In the genomic region with DNA sequence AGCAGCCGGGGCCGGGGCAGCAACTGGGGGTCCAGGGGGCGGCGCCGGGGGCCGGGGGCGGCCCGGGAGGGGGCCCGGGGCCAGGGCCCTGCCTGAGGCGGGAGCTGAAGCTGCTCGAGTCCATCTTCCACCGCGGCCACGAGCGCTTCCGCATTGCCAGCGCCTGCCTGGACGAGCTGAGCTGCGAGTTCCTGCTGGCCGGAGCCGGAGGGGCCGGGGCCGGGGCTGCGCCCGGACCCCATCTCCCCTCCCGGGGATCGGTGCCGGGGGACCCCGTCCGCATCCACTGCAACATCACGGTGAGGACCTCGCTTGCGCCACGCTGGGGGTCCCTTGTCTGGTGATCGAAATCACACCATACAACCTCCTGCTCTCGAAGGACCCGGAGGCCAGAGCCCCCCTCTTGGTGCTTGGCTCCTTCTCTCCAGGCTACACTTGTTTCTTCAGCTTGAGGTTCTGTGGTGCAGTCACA, we compare ENCODE assay signal across 8 mouse cellular contexts. TPM values are rescaled to one million over a fixed set of nuclear protein-coding genes. Genes with fewer than 3 reads are reported as not detected.
DNase-seq lines count a peak whose midpoint lies in the region; ATAC-seq and TF ChIP-seq lines count a peak whose summit lies in the region.

No protein-coding gene starts in this region.

- H3K9me3 ChIP-seq in forebrain, embryonic 12.5 days: no peaks in the 10 kb centered on the region
- no peaks in the 10 kb centered on the region for H3K9me3 ChIP-seq in hindbrain, embryonic 13.5 days

- peak overlapping the region; percentile 73 for H3ac ChIP-seq in myocyte (ENCODE audit: control insufficient read depth, insufficient read length)

- H3K9ac ChIP-seq in forebrain, embryonic 12.5 days: peak overlapping the region; percentile 99
- H3K9ac ChIP-seq in hindbrain, embryonic 13.5 days: peak overlapping the region; percentile 100

- DNase-seq in right cerebral cortex, postnatal 10 days (ENCODE audit: low spot score in 2 of 2): peak; percentile 56 to 70
- DNase-seq in right cerebral cortex, postnatal 36 days (ENCODE audit: low spot score in 2 of 2): no peak
- DNase-seq in liver: peak; percentile 49

- H3K36me3 ChIP-seq in forebrain, embryonic 12.5 days (replicated peaks): peaks cover 34% of the 10 kb centered on the region
- peaks cover 30% of the 10 kb centered on the region for H3K36me3 ChIP-seq in hindbrain, embryonic 13.5 days
- H3K36me3 ChIP-seq in myocyte (ENCODE audit: control insufficient read depth, insufficient read depth): peaks cover 26% of the 10 kb centered on the region

- peaks cover 34% of the 10 kb centered on the region for H3K4me1 ChIP-seq in bone marrow macrophage, adult 2 months (ENCODE audit: control insufficient read depth, insufficient read depth, low read length)
- H3K4me1 ChIP-seq in forebrain, embryonic 12.5 days: peaks cover 41% of the 10 kb centered on the region
- H3K4me1 ChIP-seq in hindbrain, embryonic 13.5 days (replicated peaks): peaks cover 49% of the 10 kb centered on the region

- ATAC-seq in forebrain, embryonic 12.5 days (ENCODE audit: low FRiP score): peak; percentile 40; the same call in 1 of the 2 replicates
- ATAC-seq in hindbrain, embryonic 13.5 days (ENCODE audit: low FRiP score): peak; percentile 45
- ATAC-seq in CD4-positive, CD25-positive, alpha-beta regulatory T cell, adult 4 months: no peak

- WGBS in forebrain, embryonic 12.5 days: 0% methylated on average over 27 of the region's 37 CpGs
- WGBS in hindbrain, embryonic 13.5 days: under 1% methylated on average over 37 of the region's 37 CpGs

- peak overlapping the region; percentile 90 for H3K4me2 ChIP-seq in forebrain, embryonic 12.5 days
- peak overlapping the region; percentile 82 for H3K4me2 ChIP-seq in hindbrain, embryonic 13.5 days
- peak overlapping the region; percentile 98 for H3K4me2 ChIP-seq in myocyte (ENCODE audit: low read depth)

- no peak for TF ChIP-seq POLR2A in bone marrow macrophage, adult 2 months (IDR thresholded peaks at IDR 0.05; ENCODE audit: borderline replicate concordance, low read depth, low read length)
- TF ChIP-seq POLR2A in myocyte (IDR thresholded peaks at IDR 0.05; ENCODE audit: insufficient read length, low read depth): no peak

- peak overlapping the region; percentile 97 for H3K4me3 ChIP-seq in bone marrow macrophage, adult 2 months (ENCODE audit: insufficient read depth, low read length)
- H3K4me3 ChIP-seq in forebrain, embryonic 12.5 days (replicated peaks): peak overlapping the region; percentile 99
- peak overlapping the region; percentile 97 for H3K4me3 ChIP-seq in hindbrain, embryonic 13.5 days
- H3K4me3 ChIP-seq in myocyte: peak overlapping the region; percentile 65

- H3K27ac ChIP-seq in bone marrow macrophage, adult 2 months (ENCODE audit: insufficient read depth, low read depth, low read length): peak overlapping the region; percentile 85
- H3K27ac ChIP-seq in forebrain, embryonic 12.5 days: peak overlapping the region; percentile 98
- H3K27ac ChIP-seq in hindbrain, embryonic 13.5 days: peak overlapping the region; percentile 98

- no peaks in the 10 kb centered on the region for H3K27me3 ChIP-seq in forebrain, embryonic 12.5 days
- no peaks in the 10 kb centered on the region for H3K27me3 ChIP-seq in hindbrain, embryonic 13.5 days
- no peaks in the 10 kb centered on the region for H3K27me3 ChIP-seq in myocyte (ENCODE audit: control insufficient read depth, insufficient read depth, insufficient read length)

- peaks cover 33% of the 10 kb centered on the region for H3K79me2 ChIP-seq in myocyte (ENCODE audit: control insufficient read depth, insufficient read depth)

- no peak for TF ChIP-seq CTCF in bone marrow macrophage, adult 2 months (IDR thresholded peaks at IDR 0.05; ENCODE audit: low read depth, low read length)

TF ChIP-seq in myocyte, 11 proteins besides CTCF, POLR2A, EP300 and RAD21:
- TF ChIP-seq POLR2AphosphoS2 (IDR thresholded peaks at IDR 0.05; ENCODE audit: insufficient read length, low read depth): no peak

RNA-seq across cellular contexts. Expression of a gene that starts 0.4 kb away (rescaled TPM):
- polyA plus RNA-seq in bone marrow macrophage, adult 2 months (2012; ENCODE audit: insufficient read depth, insufficient read length, missing spikeins): 139 and 145 TPM in 2 replicates
- 17.4 and 19.3 TPM in 2 replicates for polyA plus RNA-seq in forebrain, embryonic 12.5 days (2016; fragmentation: Nextera tagmentation; extraction: Ambion mirVana)
- polyA plus RNA-seq in hindbrain, embryonic 13.5 days (2015; fragmentation: Nextera tagmentation; extraction: Ambion mirVana): 13.5 and 14.4 TPM in 2 replicates
- polyA plus RNA-seq in myocyte (2012; fragmentation: generic; extraction: Trizol): 39.8 TPM
- 10 to 100 TPM; 11.2 to 18.6 TPM for polyA plus RNA-seq in CD4-positive, CD25-positive, alpha-beta regulatory T cell, adult 4 months (2017; shearing (Covaris generic))

RNA-seq across cellular contexts. Expression of a gene that starts 9.3 kb away (rescaled TPM):
- polyA plus RNA-seq in bone marrow macrophage, adult 2 months (2012; ENCODE audit: insufficient read depth, insufficient read length, missing spikeins): 0.41 and 0.52 TPM in 2 replicates
- 18.9 and 21.3 TPM in 2 replicates for polyA plus RNA-seq in forebrain, embryonic 12.5 days (2016; fragmentation: Nextera tagmentation; extraction: Ambion mirVana)
- polyA plus RNA-seq in hindbrain, embryonic 13.5 days (2015; fragmentation: Nextera tagmentation; extraction: Ambion mirVana): 28.1 and 30.7 TPM in 2 replicates
- 0.42 TPM for polyA plus RNA-seq in myocyte (2012; fragmentation: generic; extraction: Trizol)
- 1 to 10 TPM; 1.5 to 2.7 TPM for polyA plus RNA-seq in CD4-positive, CD25-positive, alpha-beta regulatory T cell, adult 4 months (2017; shearing (Covaris generic))

RNA-seq across cellular contexts. Expression of a gene that starts 57.4 kb away (rescaled TPM):
- not detected in 2 replicates for polyA plus RNA-seq in bone marrow macrophage, adult 2 months (2012; ENCODE audit: insufficient read depth, insufficient read length, missing spikeins)
- polyA plus RNA-seq in forebrain, embryonic 12.5 days (2016; fragmentation: Nextera tagmentation; extraction: Ambion mirVana): 1.7 and 1.8 TPM in 2 replicates
- polyA plus RNA-seq in hindbrain, embryonic 13.5 days (2015; fragmentation: Nextera tagmentation; extraction: Ambion mirVana): 1.7 and 2.1 TPM in 2 replicates
- polyA plus RNA-seq in myocyte (2012; fragmentation: generic; extraction: Trizol): not detected
- 10 to 100 TPM in 1 of 2 experiments, 1 to 10 TPM in 1; 8.9 to 12.5 TPM for polyA plus RNA-seq in CD4-positive, CD25-positive, alpha-beta regulatory T cell, adult 4 months (2017; shearing (Covaris generic))

RNA-seq across cellular contexts. Expression of a gene that starts 59.0 kb away (rescaled TPM):
- 57.9 and 61.1 TPM in 2 replicates for polyA plus RNA-seq in bone marrow macrophage, adult 2 months (2012; ENCODE audit: insufficient read depth, insufficient read length, missing spikeins)
- polyA plus RNA-seq in forebrain, embryonic 12.5 days (2016; fragmentation: Nextera tagmentation; extraction: Ambion mirVana): 22.1 and 28.5 TPM in 2 replicates
- 19.8 and 23.1 TPM in 2 replicates for polyA plus RNA-seq in hindbrain, embryonic 13.5 days (2015; fragmentation: Nextera tagmentation; extraction: Ambion mirVana)
- 12.5 TPM for polyA plus RNA-seq in myocyte (2012; fragmentation: generic; extraction: Trizol)
- 10 to 100 TPM; 62.1 to 94.4 TPM for polyA plus RNA-seq in CD4-positive, CD25-positive, alpha-beta regulatory T cell, adult 4 months (2017; shearing (Covaris generic))

Comparison
In these comparisons a context has a peak if more than half of its experiments do, and no peak if none do; other contexts are left out.
1. DNase-seq: peak in right cerebral cortex, postnatal 10 days (2 of 2) and liver (single experiment); none in right cerebral cortex, postnatal 36 days (0 of 2).
2. Peak in every context shown above with its lines, with median percentiles within 50 percentile points of each other: H3K27ac ChIP-seq, H3K4me3 ChIP-seq and H3K4me2 ChIP-seq.